Comparison of ENCODE assay signal across 17 mouse cellular contexts in the genomic region with DNA sequence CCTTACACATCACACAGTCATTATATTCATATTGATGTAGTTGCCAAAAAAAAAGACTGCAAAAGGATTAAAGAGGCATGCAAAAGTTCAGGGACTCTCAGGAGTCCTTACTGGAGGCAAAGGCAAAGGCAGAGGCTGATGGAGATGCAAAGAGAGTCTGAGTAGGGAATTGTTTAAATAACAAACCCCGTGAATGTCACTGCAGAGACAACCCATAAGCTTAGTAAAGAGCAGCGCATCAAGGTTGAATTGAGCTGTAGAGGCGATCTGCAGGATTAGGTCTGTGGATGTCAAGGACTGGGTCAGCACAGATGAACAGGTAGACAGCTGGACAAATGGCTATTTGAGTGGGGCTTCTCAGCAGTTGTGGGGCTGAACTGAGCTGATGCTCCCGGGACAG. TPM values are rescaled to one million over a fixed set of nuclear protein-coding genes. Genes with fewer than 3 reads are reported as not detected.
"Had no signal": no experiment of that assay in that cellular context is flagged by ENCODE, and none has a peak within 500 bp of the region (broad histone marks: within the 10 kb centered on the region; RNA-seq: fewer than 3 reads in every experiment).

No protein-coding gene starts in this region.

- DNase-seq: lung, adult 18-20 months; lung, embryonic 14.5 days; lung, postnatal 10 days; lung, postnatal 4 days; right cerebral cortex, postnatal 25 days; right cerebral cortex, postnatal 4 days; spleen, adult 18-20 months; thymus, adult 18-20 months; thymus, postnatal 14 days; thymus, postnatal 36 days had no signal

- H3K4me2 ChIP-seq: lung, embryonic 14.5 days; midbrain, embryonic 13.5 days; midbrain, embryonic 15.5 days; neural tube, embryonic 12.5 days had no signal

- H3K4me3 ChIP-seq: midbrain, embryonic 10.5 days; midbrain, embryonic 13.5 days; midbrain, embryonic 15.5 days; neural tube, embryonic 12.5 days had no signal

- H3K27me3 ChIP-seq: midbrain, embryonic 13.5 days; midbrain, embryonic 15.5 days; neural tube, embryonic 12.5 days had no signal

- H3K36me3 ChIP-seq: midbrain, embryonic 10.5 days; midbrain, embryonic 13.5 days; midbrain, embryonic 15.5 days; neural tube, embryonic 12.5 days had no signal

- ATAC-seq: midbrain, embryonic 13.5 days; midbrain, embryonic 15.5 days had no signal

- H3K9me3 ChIP-seq: midbrain, embryonic 13.5 days; midbrain, embryonic 15.5 days; neural tube, embryonic 12.5 days had no signal

- H3K4me1 ChIP-seq: midbrain, embryonic 10.5 days; midbrain, embryonic 13.5 days; midbrain, embryonic 15.5 days; neural tube, embryonic 12.5 days had no signal

- H3K27ac ChIP-seq: midbrain, embryonic 10.5 days; midbrain, embryonic 13.5 days; midbrain, embryonic 15.5 days; neural tube, embryonic 12.5 days had no signal

- H3K9ac ChIP-seq: lung, embryonic 14.5 days; midbrain, embryonic 13.5 days; midbrain, embryonic 15.5 days; neural tube, embryonic 12.5 days had no signal

RNA-seq across cellular contexts. Expression of a gene that starts 27.9 kb away (rescaled TPM):
- total RNA-seq: megakaryocyte, adult 5-6 weeks; monocyte, adult 5-6 weeks; neutrophil, adult 5-6 weeks had no signal
- polyA plus RNA-seq: lung, embryonic 14.5 days had no signal
